Mouse (Mus musculus): ENCODE measurements around the gene Aff4. TPM values are rescaled to one million over a fixed set of nuclear protein-coding genes. Genes with fewer than 3 reads are reported as not detected.

The Aff4 gene
- total RNA-seq, 2 experiments from 2014 or later, result 142 to 154 TPM

GRCm38 (mm10) chr11:53461727-53462126 is 111.1 kb downstream of the Aff4 start:
- DNase-seq, result peak; percentile 41

DNA sequence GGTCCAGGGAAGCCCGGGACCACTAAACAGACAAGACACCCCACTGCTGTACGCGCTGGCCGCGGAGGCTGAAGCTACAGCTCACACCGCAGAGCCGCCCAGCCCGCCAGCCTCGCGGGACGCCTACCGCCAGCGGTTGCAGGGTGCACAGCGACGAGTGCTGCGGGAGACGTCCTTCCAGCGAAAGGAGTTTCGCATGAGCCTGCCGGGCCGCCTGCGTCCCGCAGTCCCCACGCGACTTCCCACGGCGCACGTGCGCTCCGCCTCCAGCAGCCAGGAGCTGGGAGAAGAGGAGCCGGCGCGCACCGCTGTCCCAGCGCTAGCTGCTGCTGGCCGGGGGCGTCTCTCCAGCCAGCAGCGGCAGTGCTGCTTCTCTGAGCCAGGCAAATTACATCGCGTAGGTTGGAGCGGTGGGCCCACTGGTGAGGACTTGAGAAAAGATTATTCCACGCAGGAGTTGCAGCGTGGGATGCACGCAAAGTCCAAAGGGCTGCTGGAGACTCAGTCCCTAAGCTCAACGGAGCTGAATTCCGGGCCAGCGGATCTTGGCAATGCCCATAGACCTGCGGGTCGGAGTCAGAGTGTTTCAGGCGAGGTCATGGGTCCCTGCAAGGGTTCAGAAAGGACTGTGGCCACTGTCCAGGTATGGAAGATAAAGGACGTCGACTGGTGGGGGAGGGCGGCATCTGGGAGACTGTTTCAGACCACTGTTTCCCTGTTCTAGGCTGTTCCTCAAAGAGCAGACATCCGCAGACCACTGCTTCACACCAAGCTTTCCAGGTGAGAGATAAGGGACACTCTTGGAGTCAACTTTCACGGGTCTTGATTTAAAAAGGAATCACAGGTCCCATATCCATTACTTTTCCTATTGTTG is 113.2 kb downstream of the Aff4 start:
- DNase-seq, result peak; percentile 46

- peak; percentile 89 for DNase-seq
These were observed 115.8 kb downstream of the Aff4 start for GRCm38 (mm10) chr11:53466231-53466971.

DNA sequence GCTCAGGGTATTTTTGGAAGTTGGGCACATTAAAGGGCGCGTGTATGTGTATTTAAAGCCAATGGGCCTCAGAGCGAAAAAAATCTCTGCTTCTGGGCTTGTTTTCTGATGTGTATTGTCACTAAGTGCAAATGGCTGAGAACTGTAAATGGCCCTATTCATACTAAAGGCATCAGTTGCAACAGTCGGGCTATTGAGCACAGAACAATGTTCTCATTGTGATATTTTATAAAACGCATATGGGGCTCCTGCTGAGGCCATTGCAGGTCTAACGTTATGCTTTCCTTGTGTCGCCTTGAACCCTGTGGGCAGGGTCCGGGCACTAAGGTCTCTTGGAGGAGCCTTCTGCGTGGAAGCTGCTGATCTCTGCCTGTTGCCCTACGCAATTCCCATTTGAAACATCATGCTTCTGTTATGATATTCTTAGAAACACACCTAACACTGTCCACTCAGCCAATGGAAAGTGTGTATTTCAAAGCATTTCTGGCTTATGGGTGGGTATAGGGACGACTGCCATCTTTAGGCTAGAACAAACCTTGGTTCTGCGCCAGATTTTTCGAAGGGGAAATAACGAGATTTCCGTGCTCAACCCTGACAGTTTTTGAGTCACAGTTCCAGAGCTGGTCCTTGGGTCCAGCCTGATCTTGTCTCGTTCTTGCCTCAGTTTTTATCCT is 118.8 kb downstream of the Aff4 start:
- no peak for DNase-seq

DNA sequence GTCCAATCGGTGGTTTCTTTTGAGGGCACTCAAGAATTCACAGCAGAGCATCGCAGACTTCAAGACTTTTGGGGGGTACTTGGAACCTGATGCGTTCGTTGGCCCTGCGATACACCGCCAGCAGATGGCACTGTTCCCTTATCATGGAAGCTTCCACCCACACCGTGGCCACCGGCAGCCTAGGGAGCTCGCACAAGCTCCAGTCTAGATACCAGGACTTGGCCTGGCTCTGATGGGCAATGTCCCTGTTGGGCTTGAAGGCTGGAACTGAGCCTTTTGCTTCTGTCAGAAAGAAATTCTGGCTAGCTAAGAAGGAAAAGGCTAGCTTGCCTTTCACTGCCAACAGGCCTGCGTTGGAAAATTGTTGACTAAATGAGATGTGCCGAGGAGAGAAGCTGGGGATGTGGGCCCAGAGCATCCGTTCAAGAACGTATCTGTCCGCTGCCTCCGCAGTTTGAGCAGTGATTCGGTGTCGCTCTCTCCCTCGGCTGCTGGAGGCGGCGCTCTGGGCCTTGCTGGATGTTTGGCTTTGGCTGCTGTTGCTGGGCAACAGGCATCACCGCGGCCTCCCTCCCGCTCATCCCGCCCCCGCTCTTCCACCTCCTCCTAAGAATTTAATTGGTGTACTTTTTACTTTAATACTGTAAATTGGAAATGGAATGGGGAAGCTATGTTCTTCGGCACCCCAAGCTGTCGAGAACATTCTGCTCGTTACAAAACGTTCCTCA is 119.5 kb downstream of the Aff4 start, which contains the start of gene Gm9837:
TSS of gene Gm9837 (minus strand) at position 512 of the 728 bp plus-strand sequence.
- DNase-seq, result peak; percentile 93

Small RNA genes within 50 kb of the gene (microRNA-seq; reads per million reads assigned to microRNA genes)
- gene Mir6920, result not detected

Other genes with a start within 250 kb of the Aff4 start
- 100 to 1,000 TPM; 146 to 151 TPM for gene Hspa4, start 50.4 kb upstream of the Aff4 start, total RNA-seq (2021)
- gene Zcchc10, start 26.2 kb upstream of the Aff4 start, total RNA-seq (2021), result 10 to 100 TPM; 11.2 to 11.4 TPM
- 10 to 100 TPM in 1 of 2 experiments, 1 to 10 TPM in 1; 6.0 to 31.0 TPM for gene Leap2, start 72.3 kb downstream of the Aff4 start, total RNA-seq (2021)
- 1,000 to 10,000 TPM; 1,893 to 1,933 TPM for gene Uqcrq, start 80.0 kb downstream of the Aff4 start, total RNA-seq (2021)
- 1 to 10 TPM in 1 of 2 experiments, under 1 TPM in 1; 0.70 to 1.1 TPM for gene Gdf9, start 80.2 kb downstream of the Aff4 start, total RNA-seq (2021)
- under 1 TPM; 0.12 to 0.15 TPM for gene Gm10447, start 106.3 kb downstream of the Aff4 start, total RNA-seq (2021)
- gene Shroom1, start 106.4 kb downstream of the Aff4 start, total RNA-seq (2021), result 1 to 10 TPM; 3.2 to 5.4 TPM
- gene Gm9837, start 119.6 kb downstream of the Aff4 start, total RNA-seq (2021), result not detected
- not detected for gene Gm9945, start 129.3 kb downstream of the Aff4 start, total RNA-seq (2021)
- gene Sowaha, start 129.4 kb downstream of the Aff4 start, total RNA-seq (2021), result under 1 TPM; 0.60 to 0.94 TPM
- 10 to 100 TPM; 41.2 to 49.2 TPM for gene Sept8, start 168.4 kb downstream of the Aff4 start, total RNA-seq (2021)
- gene Kif3a, start 216.5 kb downstream of the Aff4 start, total RNA-seq (2021), result 10 to 100 TPM; 24.2 to 26.5 TPM

Data from adrenal gland, postnatal 10 days (tissue).